Mouse (Mus musculus): Measurements from ENCODE around the gene Exosc8.

DNA sequence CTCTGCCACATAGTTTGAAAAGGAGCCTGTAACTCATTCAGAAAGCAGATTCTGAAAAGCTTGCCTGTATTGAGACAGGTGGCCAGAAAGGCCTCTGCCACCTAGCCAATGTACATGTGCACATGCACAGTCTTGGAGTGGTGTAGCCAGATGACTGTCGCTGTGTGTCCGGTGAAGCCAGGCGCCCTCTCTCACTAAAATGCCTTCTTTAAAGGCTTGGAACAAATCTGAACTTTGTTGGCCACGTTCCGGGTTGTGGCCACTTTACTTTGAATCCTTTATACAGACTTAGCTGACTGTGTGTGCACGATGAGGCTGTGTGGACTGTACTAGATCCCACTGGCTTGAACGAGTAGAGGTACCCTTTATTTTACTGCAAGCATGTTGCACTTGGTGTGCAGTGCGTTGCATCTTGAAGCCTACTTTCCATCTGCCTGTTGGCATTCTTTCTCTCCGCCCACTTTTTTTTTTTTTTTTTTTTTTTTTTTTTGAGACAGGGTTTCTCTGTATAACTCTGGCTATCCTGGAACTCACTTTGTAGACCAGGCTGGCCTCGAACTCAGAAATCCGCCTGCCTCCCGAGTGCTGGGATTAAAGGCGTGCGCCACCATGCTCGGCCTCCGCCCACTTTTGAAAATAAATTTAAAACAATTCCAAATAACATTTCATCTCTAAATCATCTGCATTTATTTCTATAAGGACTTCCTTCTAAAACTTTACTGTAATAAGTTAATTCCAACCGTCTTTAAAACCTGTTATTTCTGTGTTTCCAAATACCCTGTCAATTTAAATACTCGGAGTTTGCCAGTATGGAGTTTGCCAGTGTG, 1.1 kb upstream of the Exosc8 start:
- TF ChIP-seq E2F4 (IDR thresholded peaks at IDR 0.05; ENCODE audit: insufficient read depth), result no peak
- TF ChIP-seq POLR2A (IDR thresholded peaks at IDR 0.05; ENCODE audit: insufficient read length, low read depth), result peak; percentile 35
- TF ChIP-seq MYOG (IDR thresholded peaks at IDR 0.05; ENCODE audit: control insufficient read depth in 1 of 3, insufficient read depth in 1 of 3, insufficient read length in 2 of 3, low read depth in 2 of 3), result no peak
